Mouse (Mus musculus): Measurements from ENCODE around the gene Cd28.

DNA sequence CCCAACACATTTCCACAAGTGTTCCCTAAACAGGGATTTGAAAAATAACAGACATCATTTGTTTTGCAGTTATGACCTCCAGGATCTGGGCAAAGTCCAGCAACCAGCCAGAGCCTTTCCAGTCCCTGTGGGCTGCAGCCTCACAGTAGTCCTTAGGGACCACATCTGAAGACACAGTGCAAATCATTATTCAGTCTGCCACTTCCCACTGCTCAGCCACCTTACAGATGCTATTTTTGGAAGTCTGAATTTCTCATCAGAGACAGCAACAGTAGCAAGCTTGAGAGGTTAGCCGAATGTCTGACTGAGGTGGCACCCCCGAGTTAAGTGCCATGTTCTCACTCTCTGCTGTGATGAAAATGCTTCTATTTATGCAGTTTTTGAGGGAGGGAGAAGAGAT, 15.3 kb downstream of the Cd28 start:
- TF ChIP-seq POLR2A (IDR thresholded peaks at IDR 0.05; ENCODE audit: low read depth, low read length): no peak
- TF ChIP-seq CTCF (IDR thresholded peaks at IDR 0.05; ENCODE audit: borderline replicate concordance, insufficient read depth, low read length): no peak
